Mouse (Mus musculus) stomach, embryonic 14.5 days (tissue): ENCODE results near the gene Ass1. TPM values are rescaled to one million over a fixed set of nuclear protein-coding genes. Genes with fewer than 3 reads are reported as not detected.

Experiments
- ATAC-seq: fragments of 200-750 bp; cut with Nextera tagmentation; 2 replicates; pipeline ENCODE4 v1.8.0; 2017; ENCODE audit warnings: low read depth, moderate TSS enrichment; ENCODE audit not compliant: insufficient number of reproducible peaks, insufficient read depth, low FRiP score
- H3K27ac ChIP-seq: fragments of 300-500 bp; sonication (generic); 2 replicates; pipeline ENCODE4 v1.5.1; 2014; ENCODE audit warnings: mild to moderate bottlenecking, low read length, moderate library complexity, mixed read lengths
- H3K27me3 ChIP-seq: fragments of 300-500 bp; sonication (generic); 2 replicates; pipeline ENCODE4 v1.6.1; 2014; ENCODE audit warnings: low read length, control low read depth, mixed read lengths; ENCODE audit not compliant: control insufficient read depth, insufficient read depth
- H3K36me3 ChIP-seq: fragments of 300-500 bp; sonication (generic); 2 replicates; pipeline ENCODE4 v1.6.1; 2014; ENCODE audit warnings: mild to moderate bottlenecking, control low read depth, low read length, moderate library complexity, mixed read lengths; ENCODE audit not compliant: control insufficient read depth, insufficient read depth
- H3K4me1 ChIP-seq: fragments of 300-500 bp; sonication (generic); 2 replicates; pipeline ENCODE4 v1.6.1; 2014; ENCODE audit warnings: low read length, control low read depth, mixed read lengths; ENCODE audit not compliant: control insufficient read depth, insufficient read depth
- H3K4me2 ChIP-seq: fragments of 300-500 bp; sonication (generic); replicated peaks from 2 replicates; pipeline ENCODE4 v1.6.1; 2014; ENCODE audit warnings: low read depth, low read length, control low read depth
- H3K4me3 ChIP-seq: fragments of 300-500 bp; sonication (generic); 2 replicates; pipeline ENCODE4 v1.5.1; 2014; ENCODE audit warnings: low read depth, low read length, control low read depth
- H3K9ac ChIP-seq: fragments of 300-500 bp; sonication (generic); replicated peaks from 2 replicates; pipeline ENCODE4 v1.6.1; 2014; ENCODE audit warnings: low read depth, mild to moderate bottlenecking, control low read depth, low read length, moderate library complexity, mixed read lengths
- H3K9me3 ChIP-seq: fragments of 300-500 bp; sonication (generic); 2 replicates; pipeline ENCODE4 v1.6.1; 2016; ENCODE audit warnings: low read depth, low read length, control low read depth; ENCODE audit not compliant: control insufficient read depth
- WGBS: fragments of 180-500 bp; shearing (Covaris S2); extraction: QIAGEN DNeasy Blood & Tissue Kit; methylation state at CpG from one replicate; pipeline ENCODE4 v1.1.7; 2014; 5-methylcytosine and 5-hydroxymethylcytosine counted together
- polyA plus RNA-seq: library from polyadenylated mRNA; unstranded; fragments of >200 nt; fragmentation: Nextera tagmentation; extraction: Ambion mirVana; gene quantifications from 2 replicates; pipeline ENCODE4 v1.2.1, GENCODE M21; 2014

Gene Ass1
- polyA plus RNA-seq, 1 experiment from 2014 or later: 34.3 TPM

GRCm38 (mm10) chr2:31470683-31471385 lies 827 bp downstream of the Ass1 start:
- H3K9ac ChIP-seq: peak overlapping the region; percentile 8; the same call in 1 of the 2 replicates
- H3K27ac ChIP-seq: no peak overlapping the region
- no peak for ATAC-seq
- H3K27me3 ChIP-seq: no peaks in the 10 kb centered on the region
- peak overlapping the region; percentile 97 for H3K4me2 ChIP-seq
- H3K4me3 ChIP-seq: peak overlapping the region; percentile 42
- 7% methylated on average over 18 of the region's 19 CpGs for WGBS
- H3K4me1 ChIP-seq: 0 out of 2 replicates have a peak, but pooled peaks cover 4% of the 10 kb centered on the region
- no peaks in the 10 kb centered on the region for H3K9me3 ChIP-seq
- H3K36me3 ChIP-seq: no peaks in the 10 kb centered on the region

- H3K36me3 ChIP-seq: no peaks in the 10 kb centered on the region
- no peak overlapping the region for H3K4me3 ChIP-seq
- no peak overlapping the region for H3K4me2 ChIP-seq
- WGBS: 37% methylated on average over 6 of the region's 6 CpGs
- ATAC-seq: no peak
- H3K9me3 ChIP-seq: no peaks in the 10 kb centered on the region
- no peaks in the 10 kb centered on the region for H3K27me3 ChIP-seq
- peaks cover 7% of the 10 kb centered on the region; the same call in 1 of the 2 replicates for H3K4me1 ChIP-seq
- no peak overlapping the region for H3K27ac ChIP-seq
- no peak overlapping the region for H3K9ac ChIP-seq
Observed at GRCm38 (mm10) chr2:31471611-31472010, 1.6 kb downstream of the Ass1 start.

GRCm38 (mm10) chr2:31472406-31473065 lies 2.5 kb downstream of the Ass1 start:
- no peak overlapping the region for H3K4me3 ChIP-seq
- 42% methylated on average over 10 of the region's 10 CpGs for WGBS
- H3K9me3 ChIP-seq: no peaks in the 10 kb centered on the region
- no peak overlapping the region for H3K4me2 ChIP-seq
- peaks cover 9% of the 10 kb centered on the region; the same call in 1 of the 2 replicates for H3K4me1 ChIP-seq
- no peak overlapping the region for H3K27ac ChIP-seq
- no peak overlapping the region for H3K9ac ChIP-seq
- no peak for ATAC-seq
- no peaks in the 10 kb centered on the region for H3K27me3 ChIP-seq
- H3K36me3 ChIP-seq: no peaks in the 10 kb centered on the region

- no peaks in the 10 kb centered on the region for H3K36me3 ChIP-seq
- H3K4me3 ChIP-seq: no peak overlapping the region
- no peaks in the 10 kb centered on the region for H3K9me3 ChIP-seq
- no peaks in the 10 kb centered on the region for H3K27me3 ChIP-seq
- H3K27ac ChIP-seq: no peak overlapping the region
- WGBS: 68% methylated on average over 4 of the region's 4 CpGs
- H3K4me2 ChIP-seq: no peak overlapping the region
- no peak overlapping the region for H3K9ac ChIP-seq
- no peak for ATAC-seq
- H3K4me1 ChIP-seq: peaks cover 9% of the 10 kb centered on the region; the same call in 1 of the 2 replicates
Observed at GRCm38 (mm10) chr2:31473941-31474340, 3.9 kb downstream of the Ass1 start.

- no peaks in the 10 kb centered on the region for H3K27me3 ChIP-seq
- H3K4me2 ChIP-seq: no peak overlapping the region
- peaks cover 9% of the 10 kb centered on the region; the same call in 1 of the 2 replicates for H3K4me1 ChIP-seq
- no peak overlapping the region for H3K9ac ChIP-seq
- WGBS: 68% methylated on average over 5 of the region's 5 CpGs
- no peak overlapping the region for H3K27ac ChIP-seq
- H3K4me3 ChIP-seq: no peak overlapping the region
- no peaks in the 10 kb centered on the region for H3K9me3 ChIP-seq
- no peak for ATAC-seq
- H3K36me3 ChIP-seq: no peaks in the 10 kb centered on the region
Observed at GRCm38 (mm10) chr2:31474686-31475085, 4.7 kb downstream of the Ass1 start.

- H3K4me3 ChIP-seq: no peak overlapping the region
- H3K9me3 ChIP-seq: no peaks in the 10 kb centered on the region
- no peak overlapping the region for H3K4me2 ChIP-seq
- no peaks in the 10 kb centered on the region for H3K27me3 ChIP-seq
- H3K9ac ChIP-seq: no peak overlapping the region
- peaks cover 5% of the 10 kb centered on the region; the same call in 1 of the 2 replicates for H3K4me1 ChIP-seq
- no peaks in the 10 kb centered on the region for H3K36me3 ChIP-seq
- H3K27ac ChIP-seq: no peak overlapping the region
- WGBS: 53% methylated on average over 10 of the region's 10 CpGs
- no peak for ATAC-seq
Observed at GRCm38 (mm10) chr2:31476107-31476820, 6.3 kb downstream of the Ass1 start.

- no peak overlapping the region for H3K4me2 ChIP-seq
- H3K36me3 ChIP-seq: no peaks in the 10 kb centered on the region
- WGBS: 79% methylated on average over 12 of the region's 12 CpGs
- no peak for ATAC-seq
- H3K9me3 ChIP-seq: no peaks in the 10 kb centered on the region
- no peak overlapping the region for H3K27ac ChIP-seq
- H3K9ac ChIP-seq: no peak overlapping the region
- no peak overlapping the region for H3K4me3 ChIP-seq
- H3K27me3 ChIP-seq: no peaks in the 10 kb centered on the region
- peaks cover 5% of the 10 kb centered on the region; the same call in 1 of the 2 replicates for H3K4me1 ChIP-seq
Observed at GRCm38 (mm10) chr2:31477234-31478161, 7.5 kb downstream of the Ass1 start.
